Mouse (Mus musculus) MEL-GATA-1-ER (cell line): ENCODE results near the gene Sgcd.
"Not testable (repeated sequence)": the region's sequence is repeated elsewhere in the genome, so short reads cannot be mapped to it uniquely, and the experiment has no call there.

Source experiments
- DNase-seq: peaks from one replicate; pipeline ENCODE4 v3.0.0-alpha.2; 2012; ENCODE audit warnings: low read depth; ENCODE audit errors: extremely low read depth

Sgcd gene

GRCm38 (mm10) chr11:47460700-47461099 lies 528.1 kb downstream of the Sgcd start:
- DNase-seq: not testable (repeated sequence)

GRCm38 (mm10) chr11:47460149-47460548 lies 528.6 kb downstream of the Sgcd start:
- DNase-seq: no peak

- no peak for DNase-seq
Measured at GRCm38 (mm10) chr11:47459214-47459613, 529.6 kb downstream of the Sgcd start.

- DNase-seq: no peak
Measured at GRCm38 (mm10) chr11:47447790-47448189, 541.0 kb downstream of the Sgcd start.

GRCm38 (mm10) chr11:47446337-47446736 lies 542.4 kb downstream of the Sgcd start:
- DNase-seq: peak; percentile 38

GRCm38 (mm10) chr11:47445683-47446082 lies 543.1 kb downstream of the Sgcd start:
- DNase-seq: no peak

- DNase-seq: no peak
Measured at GRCm38 (mm10) chr11:47442266-47442665, 546.5 kb downstream of the Sgcd start.

GRCm38 (mm10) chr11:47399607-47400006 lies 589.2 kb downstream of the Sgcd start:
- DNase-seq: no peak

GRCm38 (mm10) chr11:47390798-47391197 lies 598.0 kb downstream of the Sgcd start:
- DNase-seq: not testable (repeated sequence)

- no peak for DNase-seq
Measured at GRCm38 (mm10) chr11:47389327-47389726, 599.4 kb downstream of the Sgcd start.

- DNase-seq: no peak
Measured at GRCm38 (mm10) chr11:47387726-47388125, 601.0 kb downstream of the Sgcd start.

GRCm38 (mm10) chr11:47386136-47386535 lies 602.6 kb downstream of the Sgcd start:
- DNase-seq: no peak

- DNase-seq: no peak
Measured at GRCm38 (mm10) chr11:47379630-47379958, 609.2 kb downstream of the Sgcd start.

- DNase-seq: no peak
Measured at GRCm38 (mm10) chr11:47378843-47379629, 609.7 kb downstream of the Sgcd start.

GRCm38 (mm10) chr11:47377421-47377820 lies 611.3 kb downstream of the Sgcd start:
- DNase-seq: no peak

- DNase-seq: no peak
Measured at GRCm38 (mm10) chr11:47376915-47377314, 611.9 kb downstream of the Sgcd start.

GRCm38 (mm10) chr11:47371616-47372015 lies 617.2 kb downstream of the Sgcd start:
- no peak for DNase-seq

GRCm38 (mm10) chr11:47351585-47351984 lies 637.2 kb downstream of the Sgcd start:
- no peak for DNase-seq

- no peak for DNase-seq
Measured at GRCm38 (mm10) chr11:47343486-47343885, 645.3 kb downstream of the Sgcd start.

GRCm38 (mm10) chr11:47333702-47334101 lies 655.1 kb downstream of the Sgcd start:
- no peak for DNase-seq

GRCm38 (mm10) chr11:47305579-47305978 lies 683.2 kb downstream of the Sgcd start:
- DNase-seq: no peak

- no peak for DNase-seq
Measured at GRCm38 (mm10) chr11:47304702-47305450, 683.9 kb downstream of the Sgcd start.

- no peak for DNase-seq
Measured at GRCm38 (mm10) chr11:47299777-47300176, 689.0 kb downstream of the Sgcd start.
